Mouse (Mus musculus): Measurements from ENCODE around the gene Zbtb7a. TPM values are rescaled to one million over a fixed set of nuclear protein-coding genes. Genes with fewer than 3 reads are reported as not detected.

Zbtb7a gene
- 100 to 1,000 TPM; 124 TPM for total RNA-seq (2023)

GRCm38 (mm10) chr10:81134966-81135681 is at the start of gene Zbtb7a:
Gene Zbtb7a, plus strand, starts transcription at chr10:81135220.

GRCm38 (mm10) chr10:81105565-81106112 is 29.4 kb upstream of the Zbtb7a start, which contains the start of gene Map2k2:
Gene Map2k2, plus strand, starts transcription at chr10:81105915.

GRCm38 (mm10) chr10:81167200-81168086 is 32.4 kb downstream of the Zbtb7a start, which contains the start of gene Pias4:
Gene Pias4, minus strand, starts transcription at chr10:81167923.

GRCm38 (mm10) chr10:81176466-81177271 is 41.6 kb downstream of the Zbtb7a start, which contains the start of gene Eef2:
Gene Eef2, plus strand, starts transcription at chr10:81176631.

GRCm38 (mm10) chr10:81182336-81183333 is 47.6 kb downstream of the Zbtb7a start, which contains the start of gene Dapk3:
Gene Dapk3, plus strand, starts transcription at chr10:81183005.

GRCm38 (mm10) chr10:81183805-81184204 is 48.8 kb downstream of the Zbtb7a start, which contains the start of gene 4930442H23Rik:
Gene 4930442H23Rik, minus strand, starts transcription at chr10:81183849.

GRCm38 (mm10) chr10:81201807-81202758 is 67.1 kb downstream of the Zbtb7a start, which contains the start of gene Nmrk2:
Gene Nmrk2, minus strand, starts transcription at chr10:81202051.

Other genes with a start within 250 kb of the Zbtb7a start
- gene Timm13, start 234.3 kb upstream of the Zbtb7a start, total RNA-seq (2023), result 10 to 100 TPM; 49.5 to 51.3 TPM
- 1 to 10 TPM; 4.1 to 4.5 TPM for gene Lmnb2, start 217.0 kb upstream of the Zbtb7a start, total RNA-seq (2023)
- 10 to 100 TPM; 39.5 to 46.2 TPM for gene Gadd45b, start 205.1 kb upstream of the Zbtb7a start, total RNA-seq (2023)
- under 1 TPM; 0.37 to 0.64 TPM for gene Gng7, start 120.3 kb upstream of the Zbtb7a start, total RNA-seq (2023)
- not detected for gene Diras1, start 109.6 kb upstream of the Zbtb7a start, total RNA-seq (2023)
- 10 to 100 TPM; 11.8 to 12.8 TPM for gene Slc39a3, start 97.8 kb upstream of the Zbtb7a start, total RNA-seq (2023)
- 10 to 100 TPM; 54.7 to 57.0 TPM for gene Sgta, start 75.0 kb upstream of the Zbtb7a start, total RNA-seq (2023)
- 1 to 10 TPM; 4.8 to 9.0 TPM for gene Thop1, start 65.2 kb upstream of the Zbtb7a start, total RNA-seq (2023)
- not detected for gene Creb3l3, start 36.3 kb upstream of the Zbtb7a start, total RNA-seq (2023)
- gene Map2k2, start 29.3 kb upstream of the Zbtb7a start, total RNA-seq (2023), result 100 to 1,000 TPM; 100 to 101 TPM
- gene Pias4, start 32.7 kb downstream of the Zbtb7a start, total RNA-seq (2023), result 10 to 100 TPM; 23.5 to 34.3 TPM
- 1,000 to 10,000 TPM; 1,547 to 1,607 TPM for gene Eef2, start 41.4 kb downstream of the Zbtb7a start, total RNA-seq (2023)
- gene Dapk3, start 47.8 kb downstream of the Zbtb7a start, total RNA-seq (2023), result 10 to 100 TPM; 33.4 to 35.1 TPM
- not detected for gene 4930442H23Rik, start 48.6 kb downstream of the Zbtb7a start, total RNA-seq (2023)
- gene Nmrk2, start 66.8 kb downstream of the Zbtb7a start, total RNA-seq (2023), result not detected
- not detected for gene Atcay, start 95.6 kb downstream of the Zbtb7a start, total RNA-seq (2023)
- gene Zfr2, start 97.9 kb downstream of the Zbtb7a start, total RNA-seq (2023), result 1 to 10 TPM; 1.3 to 2.7 TPM
- gene Matk, start 117.7 kb downstream of the Zbtb7a start, total RNA-seq (2023), result 10 to 100 TPM; 42.3 to 59.6 TPM
- gene Mrpl54, start 131.7 kb downstream of the Zbtb7a start, total RNA-seq (2023), result 10 to 100 TPM; 75.9 to 85.4 TPM
- 10 to 100 TPM; 42.4 to 46.0 TPM for gene Apba3, start 131.7 kb downstream of the Zbtb7a start, total RNA-seq (2023)
- 1 to 10 TPM; 1.7 to 4.5 TPM for gene Tjp3, start 156.4 kb downstream of the Zbtb7a start, total RNA-seq (2023)
- 100 to 1,000 TPM; 135 to 147 TPM for gene Pip5k1c, start 157.7 kb downstream of the Zbtb7a start, total RNA-seq (2023)
- gene Cactin, start 185.9 kb downstream of the Zbtb7a start, total RNA-seq (2023), result 10 to 100 TPM; 29.4 to 32.4 TPM
- gene Tbxa2r, start 193.5 kb downstream of the Zbtb7a start, total RNA-seq (2023), result under 1 TPM in 1 of 2 experiments, not detected in 1; 0.26 TPM
- gene Gipc3, start 208.0 kb downstream of the Zbtb7a start, total RNA-seq (2023), result under 1 TPM in 1 of 2 experiments, not detected in 1; 0.15 TPM
- 10 to 100 TPM; 71.4 to 85.8 TPM for gene Hmg20b, start 215.3 kb downstream of the Zbtb7a start, total RNA-seq (2023)
- 10 to 100 TPM; 38.4 to 44.6 TPM for gene Mfsd12, start 222.3 kb downstream of the Zbtb7a start, total RNA-seq (2023)
- 1 to 10 TPM; 3.5 to 3.7 TPM for gene 4930404N11Rik, start 230.6 kb downstream of the Zbtb7a start, total RNA-seq (2023)
- gene Fzr1, start 243.3 kb downstream of the Zbtb7a start, total RNA-seq (2023), result 10 to 100 TPM; 33.5 to 38.0 TPM
- 10 to 100 TPM; 31.3 to 35.2 TPM for gene Dohh, start 249.2 kb downstream of the Zbtb7a start, total RNA-seq (2023)
- gene Gm48551, start 249.2 kb downstream of the Zbtb7a start, total RNA-seq (2023), result 1 to 10 TPM in 1 of 2 experiments, under 1 TPM in 1; 0.97 to 1.3 TPM